Mouse (Mus musculus) spleen, adult 2 months (tissue): Measurements from ENCODE around the gene Prmt1. TPM values are rescaled to one million over a fixed set of nuclear protein-coding genes. Genes with fewer than 3 reads are reported as not detected.

ENCODE experiments used
- DNase-seq, 2 experiments: peaks; one replicate each; pipeline versions ENCODE4 v3.0.0 to v3.0.0-alpha.2; 2012 to 2021; ENCODE audit warnings: low spot score in 2 of 2, low read depth in 1 of 2
- H3K27ac ChIP-seq: fragments of 200-500 bp; 2 replicates; pipeline ENCODE4 v1.5.1; 2012; ENCODE audit warnings: low read length, inconsistent platforms; ENCODE audit not compliant: insufficient read depth
- H3K27me3 ChIP-seq: fragments of 200-500 bp; 2 replicates; pipeline ENCODE4 v1.6.1; 2012; ENCODE audit warnings: mild to moderate bottlenecking, moderate library complexity, low read length, inconsistent platforms; ENCODE audit not compliant: control insufficient read depth, insufficient read depth
- H3K36me3 ChIP-seq: fragments of 200-500 bp; 2 replicates; pipeline ENCODE4 v1.6.1; 2012; ENCODE audit warnings: mild to moderate bottlenecking, low read length, inconsistent platforms; ENCODE audit not compliant: control insufficient read depth, insufficient read depth
- H3K4me1 ChIP-seq: fragments of 200-500 bp; 2 replicates; pipeline ENCODE4 v1.6.1; 2011; ENCODE audit warnings: inconsistent platforms; ENCODE audit not compliant: control insufficient read depth, insufficient read depth, insufficient read length
- H3K4me3 ChIP-seq: fragments of 200-500 bp; 2 replicates; pipeline ENCODE4 v1.5.1; 2011; ENCODE audit warnings: mild to moderate bottlenecking, inconsistent platforms; ENCODE audit not compliant: insufficient read depth, insufficient read length; ENCODE audit errors: extremely low read depth
- CTCF ChIP-seq: fragments of 200-500 bp; IDR thresholded peaks from 2 replicates; pipeline ENCODE4 v1.5.1; 2011; ENCODE audit warnings: mild to moderate bottlenecking, inconsistent platforms; ENCODE audit not compliant: insufficient read depth, insufficient read length, insufficient replicate concordance; ENCODE audit errors: extremely low read depth
- POLR2A ChIP-seq: fragments of 200-500 bp; IDR thresholded peaks from 2 replicates; pipeline ENCODE4 v1.6.1; 2011; ENCODE audit warnings: low read depth, low read length, inconsistent platforms
- WGBS: fragments of 180-500 bp; shearing (Covaris S2); methylation state at CpG from one replicate; pipeline ENCODE4 v1.1.7; 2018; 5-methylcytosine and 5-hydroxymethylcytosine counted together
- polyA plus RNA-seq: library from polyadenylated mRNA; depleted of rRNA; stranded (reverse); fragments of >200 nt; gene quantifications from 2 replicates; pipeline ENCODE4 v1.2.3, GENCODE M21; 2012

The Prmt1 gene
- polyA plus RNA-seq, 1 experiment = 109 TPM

- Histone ChIP-seq H3K36me3 (peaks cover 18% of the 10 kb centered on the region), H3K4me3 (no peak overlapping the region), H3K27ac (no peak overlapping the region), H3K4me1 (peaks cover 2% of the 10 kb centered on the region; the same call in 1 of the 2 replicates), H3K27me3 (no peaks in the 10 kb centered on the region)
- 90% methylated on average over 4 of the region's 4 CpGs for WGBS
- TF ChIP-seq POLR2A (no peak), CTCF (no peak)
- DNase-seq = no peak
These were observed 26.5 kb upstream of the Prmt1 start for GRCm38 (mm10) chr7:45012824-45013223.

DNA sequence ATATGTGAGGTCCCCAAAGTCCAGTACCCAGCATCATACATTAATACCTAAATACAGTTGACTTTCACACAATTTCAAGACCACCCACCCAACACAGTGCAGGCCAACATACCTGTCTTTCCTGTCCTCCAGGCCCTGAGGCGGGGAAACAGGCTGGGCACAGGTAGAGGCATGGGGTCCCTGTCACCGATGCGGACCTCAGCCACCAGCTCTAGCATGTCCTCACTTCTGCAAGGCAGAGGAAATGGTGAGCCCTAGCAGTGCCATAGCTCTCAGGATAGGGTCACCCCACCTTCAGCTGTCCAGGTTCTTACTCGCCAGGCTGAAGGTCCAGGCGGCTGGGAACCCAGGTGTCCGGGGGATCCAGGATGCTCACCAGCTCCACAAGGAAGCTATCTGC is 25.6 kb upstream of the Prmt1 start:
- Histone ChIP-seq H3K27me3 (no peaks in the 10 kb centered on the region), H3K4me3 (no peak overlapping the region), H3K36me3 (peaks cover 26% of the 10 kb centered on the region), H3K4me1 (peaks cover 2% of the 10 kb centered on the region; the same call in 1 of the 2 replicates), H3K27ac (no peak overlapping the region)
- TF ChIP-seq POLR2A = no peak
- no peak for TF ChIP-seq CTCF
- 96% methylated on average over 6 of the region's 6 CpGs for WGBS
- no peak for DNase-seq

- Histone ChIP-seq H3K27me3 (no peaks in the 10 kb centered on the region), H3K4me3 (no peak overlapping the region), H3K4me1 (no peaks in the 10 kb centered on the region), H3K27ac (no peak overlapping the region), H3K36me3 (peaks cover 49% of the 10 kb centered on the region)
- no peak for DNase-seq
- no peak for TF ChIP-seq POLR2A
- no peak for TF ChIP-seq CTCF
- WGBS = 94% methylated on average over 19 of the region's 19 CpGs
These were observed 22.0 kb upstream of the Prmt1 start for GRCm38 (mm10) chr7:45008411-45008810.

DNA sequence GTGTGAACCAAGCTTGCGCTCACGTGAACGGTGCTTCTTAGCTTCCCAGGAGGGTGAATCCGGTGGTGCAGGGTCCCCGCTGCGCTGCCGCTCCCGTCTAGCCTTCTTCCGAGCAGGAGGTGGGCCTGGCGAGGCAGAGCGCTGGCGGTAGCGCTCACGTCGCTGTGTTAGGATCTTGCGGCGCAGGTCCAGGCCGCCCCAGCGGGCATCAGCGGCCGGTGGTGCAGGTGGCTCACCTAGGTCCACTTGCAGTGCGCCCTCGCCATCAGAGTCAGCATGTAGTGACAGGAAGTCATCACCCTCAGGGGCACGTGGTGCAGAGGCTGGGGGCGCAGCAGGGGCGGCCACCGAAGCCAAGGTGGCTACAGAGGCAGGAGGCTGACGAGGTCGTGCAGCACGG is 21.5 kb upstream of the Prmt1 start:
- DNase-seq = no peak
- H3K4me3 ChIP-seq = no peak overlapping the region
- no peaks in the 10 kb centered on the region for H3K27me3 ChIP-seq
- 96% methylated on average over 30 of the region's 30 CpGs for WGBS
- H3K36me3 ChIP-seq = peaks cover 53% of the 10 kb centered on the region
- no peaks in the 10 kb centered on the region for H3K4me1 ChIP-seq
- no peak overlapping the region for H3K27ac ChIP-seq
- TF ChIP-seq POLR2A (no peak), CTCF (no peak)

DNA sequence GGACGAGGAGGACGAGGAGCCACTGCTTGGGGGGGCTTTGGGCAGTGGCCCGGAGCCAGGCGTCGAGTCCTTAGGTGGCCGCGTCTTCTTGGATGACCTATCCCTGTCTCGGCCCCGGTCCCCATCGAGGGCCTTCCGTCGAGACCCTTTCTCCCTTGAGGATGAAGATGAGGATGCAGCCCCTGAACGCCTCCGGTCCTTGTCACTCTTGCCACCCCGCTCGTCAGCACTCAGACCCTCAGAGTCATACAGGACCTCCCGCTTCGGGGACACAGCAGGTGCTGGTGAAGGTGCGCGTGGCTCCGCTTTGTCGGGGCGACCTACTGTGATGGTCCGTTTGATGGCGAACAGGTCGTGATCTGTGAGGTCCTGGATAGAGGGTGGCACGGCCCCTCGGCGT is 20.8 kb upstream of the Prmt1 start:
- TF ChIP-seq POLR2A = no peak
- no peak for TF ChIP-seq CTCF
- H3K27ac ChIP-seq = no peak overlapping the region
- H3K36me3 ChIP-seq = peaks cover 57% of the 10 kb centered on the region
- no peak overlapping the region for H3K4me3 ChIP-seq
- no peak for DNase-seq
- no peaks in the 10 kb centered on the region for H3K27me3 ChIP-seq
- H3K4me1 ChIP-seq = no peaks in the 10 kb centered on the region
- 97% methylated on average over 29 of the region's 29 CpGs for WGBS

DNA sequence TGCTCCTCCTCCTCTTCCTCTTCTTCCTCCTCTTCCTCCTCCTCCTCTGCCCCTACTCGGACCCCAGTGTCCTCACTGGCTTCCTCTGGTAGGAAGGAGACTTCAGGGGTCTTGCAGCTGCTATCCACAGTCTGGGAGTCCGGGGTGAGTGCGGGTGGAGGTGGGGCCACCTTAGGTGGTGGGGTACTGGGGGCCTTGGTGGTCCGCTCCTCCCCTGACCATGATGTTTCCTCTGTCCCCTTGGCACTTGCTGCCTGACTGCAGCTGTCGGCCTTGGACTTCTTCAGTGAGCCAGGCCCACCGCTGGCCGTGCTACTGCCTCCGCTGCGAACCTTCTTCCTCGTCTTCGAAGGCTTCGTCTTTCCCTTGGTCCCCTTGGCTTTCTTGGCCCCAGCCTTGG is 20.1 kb upstream of the Prmt1 start:
- H3K4me1 ChIP-seq = no peaks in the 10 kb centered on the region
- 90% methylated on average over 12 of the region's 12 CpGs for WGBS
- DNase-seq = no peak
- H3K36me3 ChIP-seq = peaks cover 57% of the 10 kb centered on the region
- TF ChIP-seq POLR2A = no peak
- TF ChIP-seq CTCF = no peak
- no peaks in the 10 kb centered on the region for H3K27me3 ChIP-seq
- H3K4me3 ChIP-seq = no peak overlapping the region
- H3K27ac ChIP-seq = no peak overlapping the region

DNA sequence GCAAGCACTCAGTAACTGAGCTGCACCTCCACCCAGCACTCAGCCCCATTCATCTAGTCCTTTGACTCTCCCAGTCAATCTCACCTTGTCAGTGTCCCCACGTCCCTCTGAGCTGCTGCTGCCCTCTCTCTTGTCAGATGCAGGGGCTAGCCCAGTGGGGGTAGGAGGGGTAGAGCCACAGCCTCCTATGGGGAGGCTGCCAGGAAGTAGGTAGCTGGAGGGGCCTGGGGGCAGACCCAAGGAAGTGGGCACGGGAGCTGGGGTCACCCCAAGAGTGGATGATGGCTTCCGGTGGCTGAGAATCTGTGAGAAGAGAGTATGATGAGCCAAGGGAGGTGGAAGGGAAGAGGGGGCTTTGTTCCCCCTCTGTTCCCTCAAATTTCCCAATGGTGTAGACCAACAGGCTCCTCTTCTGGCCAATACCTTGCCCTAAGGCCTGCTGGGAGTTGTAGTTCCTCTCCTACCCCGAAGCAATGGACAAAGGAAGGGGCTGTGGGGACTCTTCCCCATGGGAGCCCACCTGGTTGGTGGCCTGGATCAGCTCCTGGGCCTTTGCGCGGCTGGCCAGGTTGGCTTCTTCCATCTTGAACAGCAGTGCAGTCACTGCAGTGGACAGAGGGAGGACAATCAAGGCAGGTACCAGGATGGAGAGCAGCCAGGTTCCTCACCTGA is 19.1 kb upstream of the Prmt1 start:
- Histone ChIP-seq H3K36me3 (peaks cover 62% of the 10 kb centered on the region), H3K27ac (no peak overlapping the region), H3K4me3 (no peak overlapping the region), H3K4me1 (0 out of 2 replicates have a peak, but pooled peaks cover 2% of the 10 kb centered on the region), H3K27me3 (no peaks in the 10 kb centered on the region)
- no peak for TF ChIP-seq CTCF
- no peak for TF ChIP-seq POLR2A
- no peak for DNase-seq
- WGBS = 85% methylated on average over 6 of the region's 6 CpGs
